ENCODE assay signal across 11 mouse cellular contexts in genomic region chr10:61745133-61745532, GRCm38 (mm10). TPM values are rescaled to one million over a fixed set of nuclear protein-coding genes. Genes with fewer than 3 reads are reported as not detected.
DNase-seq lines count a peak whose midpoint lies in the region; ATAC-seq and TF ChIP-seq lines count a peak whose summit lies in the region.
"Had no signal": no experiment of that assay in that cellular context is flagged by ENCODE, and none has a peak within 500 bp of the region (broad histone marks: within the 10 kb centered on the region; RNA-seq: fewer than 3 reads in every experiment).

No protein-coding gene starts in this region.

- TF ChIP-seq POLR2A in lung, adult 2 months (IDR thresholded peaks at IDR 0.05; ENCODE audit: borderline replicate concordance, extremely low read depth, low read depth, low read length) = no peak

- no peak overlapping the region for H3K4me2 ChIP-seq in forebrain, embryonic 13.5 days
- H3K4me2 ChIP-seq: embryonic facial prominence, embryonic 15.5 days; limb, embryonic 13.5 days had no signal

- ATAC-seq in forebrain, embryonic 13.5 days = no peak
- ATAC-seq in megakaryocyte, adult 5-6 weeks (ENCODE audit: poor library complexity, severe bottlenecking) = peak; percentile 51
- ATAC-seq in inflammation-experienced regulatory T-cells, adult 6 months = no peak

- peaks cover 99% of the 10 kb centered on the region for H3K36me3 ChIP-seq in forebrain, embryonic 10.5 days (replicated peaks)
- H3K36me3 ChIP-seq in forebrain, embryonic 13.5 days (ENCODE audit: poor library complexity, severe bottlenecking) = peaks cover 100% of the 10 kb centered on the region
- H3K36me3 ChIP-seq: G1E had no signal

- 89% methylated on average over 4 of the region's 4 CpGs for WGBS in forebrain, embryonic 10.5 days
- WGBS in forebrain, embryonic 13.5 days = 95% methylated on average over 4 of the region's 4 CpGs
- WGBS in lung, adult 2 months = 90% methylated on average over 4 of the region's 4 CpGs

- no peak overlapping the region for H3K9ac ChIP-seq in forebrain, embryonic 13.5 days
- H3K9ac ChIP-seq: embryonic facial prominence, embryonic 15.5 days; limb, embryonic 13.5 days had no signal

- no peaks in the 10 kb centered on the region for H3K27me3 ChIP-seq in forebrain, embryonic 10.5 days (ENCODE audit: poor library complexity, severe bottlenecking)
- no peaks in the 10 kb centered on the region for H3K27me3 ChIP-seq in forebrain, embryonic 13.5 days
- H3K27me3 ChIP-seq: embryonic facial prominence, embryonic 15.5 days; limb, embryonic 13.5 days had no signal

- no peaks in the 10 kb centered on the region for H3K4me1 ChIP-seq in forebrain, embryonic 10.5 days
- no peaks in the 10 kb centered on the region for H3K4me1 ChIP-seq in forebrain, embryonic 13.5 days
- H3K4me1 ChIP-seq in lung, adult 2 months (ENCODE audit: control insufficient read depth, insufficient read depth, low read length) = no peaks in the 10 kb centered on the region; the same call in 1 of the 2 replicates
- H3K4me1 ChIP-seq: embryonic facial prominence, embryonic 15.5 days; limb, embryonic 13.5 days had no signal

- no peak overlapping the region for H3K4me3 ChIP-seq in forebrain, embryonic 10.5 days
- H3K4me3 ChIP-seq in forebrain, embryonic 13.5 days = no peak overlapping the region
- no peak overlapping the region for H3K4me3 ChIP-seq in lung, adult 2 months (replicated peaks; ENCODE audit: extremely low read depth, low read depth, low read length)
- H3K4me3 ChIP-seq: embryonic facial prominence, embryonic 15.5 days; limb, embryonic 13.5 days had no signal

- peak; percentile 54; the same call in 1 of the 2 replicates for TF ChIP-seq CTCF in lung, adult 2 months (IDR thresholded peaks at IDR 0.05; ENCODE audit: insufficient read depth, low read length)

- peak; percentile 35 for DNase-seq in forebrain, embryonic 10.5 days (ENCODE audit: extremely low spot score, low spot score)
- no peak for DNase-seq in lung, adult 2 months
- no peak for DNase-seq in lung, postnatal 25 days (ENCODE audit: low spot score)
- peak; percentile 7 for DNase-seq in c-Kit-positive CD71-positive TER-119-positive erythroid progenitor cells, embryonic 14.5 days (ENCODE audit: low spot score)
- DNase-seq in gastrocnemius, postnatal 25 days = no peak

- no peak overlapping the region for H3K27ac ChIP-seq in forebrain, embryonic 10.5 days
- H3K27ac ChIP-seq in forebrain, embryonic 13.5 days = no peak overlapping the region
- H3K27ac ChIP-seq: embryonic facial prominence, embryonic 15.5 days; limb, embryonic 13.5 days had no signal

- peaks cover 8% of the 10 kb centered on the region; the same call in 1 of the 2 replicates for H3K9me3 ChIP-seq in forebrain, embryonic 10.5 days
- 0 out of 2 replicates have a peak, but pooled peaks cover 4% of the 10 kb centered on the region for H3K9me3 ChIP-seq in forebrain, embryonic 13.5 days (replicated peaks)
- H3K9me3 ChIP-seq: embryonic facial prominence, embryonic 15.5 days; G1E had no signal

RNA-seq across cellular contexts. Expression of gene Aifm2, which starts 30.1 kb away (rescaled TPM):
- polyA plus RNA-seq in forebrain, embryonic 10.5 days (2016; fragmentation: Nextera tagmentation; extraction: Ambion mirVana) = 8.9 and 9.2 TPM in 2 replicates
- 5.0 and 5.1 TPM in 2 replicates for polyA plus RNA-seq in forebrain, embryonic 13.5 days (2015; fragmentation: Nextera tagmentation; extraction: Ambion mirVana)
- polyA plus RNA-seq in lung, adult 2 months (2012; rRNA removed) = 19.3 and 22.1 TPM in 2 replicates
- total RNA-seq in megakaryocyte, adult 5-6 weeks (2015) = 3.9 and 5.9 TPM in 2 replicates
- 15.7 and 19.1 TPM in 2 replicates for total RNA-seq in megakaryocyte, adult 5-6 weeks (2017)
- total RNA-seq in gastrocnemius, postnatal 25 days (2021) = 10 to 100 TPM; 13.5 to 19.4 TPM
- 1 to 10 TPM; 2.7 to 4.1 (median 3.5) TPM for polyA plus RNA-seq in inflammation-experienced regulatory T-cells, adult 6 months (2017; shearing (Covaris generic))

RNA-seq across cellular contexts. Expression of gene H2afy2, which starts 38.8 kb away (rescaled TPM):
- polyA plus RNA-seq in forebrain, embryonic 10.5 days (2016; fragmentation: Nextera tagmentation; extraction: Ambion mirVana) = 327 and 330 TPM in 2 replicates
- 321 and 326 TPM in 2 replicates for polyA plus RNA-seq in forebrain, embryonic 13.5 days (2015; fragmentation: Nextera tagmentation; extraction: Ambion mirVana)
- 5.4 and 6.5 TPM in 2 replicates for polyA plus RNA-seq in lung, adult 2 months (2012; rRNA removed)
- total RNA-seq in megakaryocyte, adult 5-6 weeks (2015) = 0.50 and 0.76 TPM in 2 replicates
- total RNA-seq in megakaryocyte, adult 5-6 weeks (2017) = 0.73 and 1.2 TPM in 2 replicates
- total RNA-seq in gastrocnemius, postnatal 25 days (2021) = under 1 TPM; 0.72 to 0.92 TPM
- not detected for polyA plus RNA-seq in inflammation-experienced regulatory T-cells, adult 6 months (2017; shearing (Covaris generic))
- polyA plus RNA-seq: G1E had no signal

RNA-seq across cellular contexts. Expression of gene Tysnd1, which starts 49.8 kb away (rescaled TPM):
- 25.5 and 26.3 TPM in 2 replicates for polyA plus RNA-seq in forebrain, embryonic 10.5 days (2016; fragmentation: Nextera tagmentation; extraction: Ambion mirVana)
- 18.0 and 18.4 TPM in 2 replicates for polyA plus RNA-seq in forebrain, embryonic 13.5 days (2015; fragmentation: Nextera tagmentation; extraction: Ambion mirVana)
- polyA plus RNA-seq in lung, adult 2 months (2012; rRNA removed) = 50.2 and 69.7 TPM in 2 replicates
- total RNA-seq in megakaryocyte, adult 5-6 weeks (2015) = 11.4 and 12.9 TPM in 2 replicates
- total RNA-seq in megakaryocyte, adult 5-6 weeks (2017) = 8.2 and 13.1 TPM in 2 replicates
- 10 to 100 TPM; 10.6 to 12.9 TPM for total RNA-seq in gastrocnemius, postnatal 25 days (2021)
- 1 to 10 TPM; 1.5 to 4.1 (median 3.5) TPM for polyA plus RNA-seq in inflammation-experienced regulatory T-cells, adult 6 months (2017; shearing (Covaris generic))

Comparison
In these comparisons a context has a peak if more than half of its experiments do, and no peak if none do; other contexts are left out.
1. DNase-seq: peak in forebrain, embryonic 10.5 days (single experiment) and c-Kit-positive CD71-positive TER-119-positive erythroid progenitor cells, embryonic 14.5 days (single experiment); none in lung, adult 2 months (single experiment), lung, postnatal 25 days (single experiment) and gastrocnemius, postnatal 25 days (single experiment).
2. RNA of gene H2afy2, which starts 38.8 kb away (polyA plus RNA-seq): 327 to 330 TPM in forebrain, embryonic 10.5 days and 321 to 326 TPM in forebrain, embryonic 13.5 days; 5.4 to 6.5 TPM in lung, adult 2 months and not detected in inflammation-experienced regulatory T-cells, adult 6 months; every median in the first group is over 10 times any median in the second.